Mouse (Mus musculus) olfactory bulb, adult 2 months (tissue): ENCODE data around the gene A3galt2.

ENCODE experiments used
- CTCF ChIP-seq: fragments of 200-500 bp; IDR thresholded peaks from 2 replicates; pipeline ENCODE4 v1.5.1; 2012; ENCODE audit warnings: low read depth, mild to moderate bottlenecking, low read length, moderate library complexity; ENCODE audit not compliant: insufficient read depth
- POLR2A ChIP-seq: fragments of 200-500 bp; IDR thresholded peaks from 2 replicates; pipeline ENCODE4 v1.6.1; 2012; ENCODE audit warnings: mild to moderate bottlenecking, low read depth, low read length, moderate library complexity; ENCODE audit not compliant: insufficient read depth

DNA sequence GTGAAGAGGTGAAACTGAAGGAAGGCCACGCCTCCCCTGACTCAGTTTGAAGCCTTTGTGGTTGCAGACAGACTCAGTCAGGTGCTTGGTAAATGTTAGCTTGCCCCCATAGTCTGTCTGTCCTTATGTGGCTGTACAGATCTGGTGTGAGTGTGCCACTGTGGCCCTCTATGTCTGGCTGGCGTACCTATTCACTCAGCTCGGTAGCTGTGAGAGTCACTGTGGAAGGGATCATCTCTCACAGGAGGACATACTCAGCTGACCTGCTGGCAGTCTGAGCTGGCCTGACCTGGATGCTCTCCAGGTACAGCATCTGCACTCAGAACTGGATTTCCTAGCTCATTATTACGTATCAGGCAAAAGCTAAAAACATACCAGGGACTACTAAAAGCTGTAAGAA lies 33.4 kb upstream of the A3galt2 start:
- no peak for TF ChIP-seq CTCF
- no peak for TF ChIP-seq POLR2A
